Mouse (Mus musculus) heart, embryonic 12.5 days (tissue): ENCODE results near the gene Dennd1b. TPM values are rescaled to one million over a fixed set of nuclear protein-coding genes. Genes with fewer than 3 reads are reported as not detected.

Source experiments
- ATAC-seq: fragments of 200-750 bp; cut with Nextera tagmentation; 2 replicates; pipeline ENCODE4 v1.8.0; 2017; ENCODE audit warnings: moderate TSS enrichment, moderate library complexity; ENCODE audit not compliant: insufficient number of reproducible peaks, low FRiP score
- H3K27ac ChIP-seq: fragments of 300-500 bp; sonication (generic); 2 replicates; pipeline ENCODE4 v1.5.1; 2016; ENCODE audit warnings: mild to moderate bottlenecking, moderate library complexity; ENCODE audit not compliant: poor library complexity, severe bottlenecking
- H3K27me3 ChIP-seq: fragments of 300-500 bp; sonication (generic); replicated peaks from 2 replicates; pipeline ENCODE4 v1.6.1; 2016; ENCODE audit warnings: mild to moderate bottlenecking, moderate library complexity
- H3K36me3 ChIP-seq: fragments of 300-500 bp; sonication (generic); 2 replicates; pipeline ENCODE4 v1.6.1; 2016; ENCODE audit warnings: mild to moderate bottlenecking, moderate library complexity
- H3K4me1 ChIP-seq: fragments of 300-500 bp; sonication (generic); replicated peaks from 2 replicates; pipeline ENCODE4 v1.6.1; 2016; ENCODE audit warnings: mild to moderate bottlenecking
- H3K4me2 ChIP-seq: fragments of 300-500 bp; sonication (generic); 2 replicates; pipeline ENCODE4 v1.6.1; 2016; ENCODE audit warnings: mild to moderate bottlenecking, moderate library complexity
- H3K4me3 ChIP-seq: fragments of 300-500 bp; sonication (generic); 2 replicates; pipeline ENCODE4 v1.5.1; 2016; ENCODE audit warnings: mild to moderate bottlenecking
- H3K9ac ChIP-seq: fragments of 300-500 bp; sonication (generic); 2 replicates; pipeline ENCODE4 v1.6.1; 2016; ENCODE audit warnings: mild to moderate bottlenecking, moderate library complexity
- H3K9me3 ChIP-seq: fragments of 300-500 bp; sonication (generic); replicated peaks from 2 replicates; pipeline ENCODE4 v1.6.1; 2016; ENCODE audit warnings: mild to moderate bottlenecking, moderate library complexity
- WGBS: fragments of 180-500 bp; shearing (Covaris S2); methylation state at CpG from one replicate; pipeline ENCODE4 v1.1.7; 2016; 5-methylcytosine and 5-hydroxymethylcytosine counted together
- polyA plus RNA-seq: library from polyadenylated mRNA; unstranded; fragments of >200 nt; fragmentation: Nextera tagmentation; extraction: Ambion mirVana; gene quantifications from 2 replicates; pipeline ENCODE4 v1.2.1, GENCODE M21; 2016

The Dennd1b gene
- 13.0 and 13.9 TPM in 2 replicates for polyA plus RNA-seq

GRCm38 (mm10) chr1:138963161-138963867 lies at the start of gene Dennd1b:
Gene Dennd1b (plus strand): TSS chr1:138963435.
- H3K27me3 ChIP-seq = no peaks in the 10 kb centered on the region
- WGBS = 0% methylated on average over 45 of the region's 69 CpGs
- H3K27ac ChIP-seq = peak within 1 kb of the TSS; percentile 89
- H3K4me3 ChIP-seq = peak within 1 kb of the TSS; percentile 90
- H3K36me3 ChIP-seq = peaks cover 13% of the 10 kb centered on the region; the same call in 1 of the 2 replicates
- H3K9ac ChIP-seq = peak within 1 kb of the TSS; percentile 96
- peaks cover 22% of the 10 kb centered on the region for H3K4me1 ChIP-seq
- H3K9me3 ChIP-seq = no peaks in the 10 kb centered on the region
- peak; percentile 80 for ATAC-seq
- peak within 1 kb of the TSS; percentile 74 for H3K4me2 ChIP-seq

GRCm38 (mm10) chr1:138915596-138915995 lies 47.6 kb upstream of the Dennd1b start:
- WGBS = 89% methylated on average over 3 of the region's 3 CpGs
- Histone ChIP-seq H3K9ac (no peak overlapping the region), H3K4me2 (no peak overlapping the region), H3K27me3 (no peaks in the 10 kb centered on the region), H3K27ac (no peak overlapping the region), H3K36me3 (no peaks in the 10 kb centered on the region), H3K4me3 (no peak overlapping the region), H3K4me1 (peaks cover 16% of the 10 kb centered on the region), H3K9me3 (no peaks in the 10 kb centered on the region)
- ATAC-seq = no peak

GRCm38 (mm10) chr1:138919601-138920000 lies 43.6 kb upstream of the Dennd1b start:
- no peaks in the 10 kb centered on the region for H3K27me3 ChIP-seq
- no peak overlapping the region for H3K9ac ChIP-seq
- no peak overlapping the region for H3K4me2 ChIP-seq
- no peak overlapping the region for H3K27ac ChIP-seq
- peaks cover 8% of the 10 kb centered on the region; the same call in 1 of the 2 replicates for H3K4me1 ChIP-seq
- no peaks in the 10 kb centered on the region for H3K36me3 ChIP-seq
- 75% methylated on average over 5 of the region's 5 CpGs for WGBS
- no peak overlapping the region for H3K4me3 ChIP-seq
- H3K9me3 ChIP-seq = no peaks in the 10 kb centered on the region
- ATAC-seq = no peak

GRCm38 (mm10) chr1:138920082-138920481 lies 43.2 kb upstream of the Dennd1b start:
- Histone ChIP-seq H3K4me2 (no peak overlapping the region), H3K4me3 (no peak overlapping the region), H3K4me1 (peaks cover 8% of the 10 kb centered on the region; the same call in 1 of the 2 replicates), H3K27ac (no peak overlapping the region), H3K9me3 (no peaks in the 10 kb centered on the region), H3K36me3 (no peaks in the 10 kb centered on the region), H3K27me3 (no peaks in the 10 kb centered on the region), H3K9ac (no peak overlapping the region)
- ATAC-seq = no peak
- WGBS = 40% methylated on average over 3 of the region's 3 CpGs

GRCm38 (mm10) chr1:138920799-138921198 lies 42.4 kb upstream of the Dennd1b start:
- Histone ChIP-seq H3K27me3 (no peaks in the 10 kb centered on the region), H3K4me2 (no peak overlapping the region), H3K9ac (no peak overlapping the region), H3K36me3 (no peaks in the 10 kb centered on the region), H3K27ac (no peak overlapping the region), H3K9me3 (no peaks in the 10 kb centered on the region), H3K4me3 (no peak overlapping the region), H3K4me1 (peaks cover 8% of the 10 kb centered on the region; the same call in 1 of the 2 replicates)
- no peak for ATAC-seq
- WGBS = 52% methylated on average over 1 of the region's 1 CpGs

GRCm38 (mm10) chr1:138922886-138923285 lies 40.3 kb upstream of the Dennd1b start:
- H3K27ac ChIP-seq = no peak overlapping the region
- ATAC-seq = no peak
- WGBS = 81% methylated on average over 6 of the region's 6 CpGs

GRCm38 (mm10) chr1:138924282-138924681 lies 39.0 kb upstream of the Dennd1b start:
- Histone ChIP-seq H3K27me3 (no peaks in the 10 kb centered on the region), H3K4me3 (no peak overlapping the region), H3K4me1 (peaks cover 15% of the 10 kb centered on the region; the same call in 1 of the 2 replicates), H3K27ac (no peak overlapping the region), H3K9ac (no peak overlapping the region), H3K36me3 (no peaks in the 10 kb centered on the region), H3K4me2 (no peak overlapping the region), H3K9me3 (no peaks in the 10 kb centered on the region)
- 78% methylated on average over 2 of the region's 2 CpGs for WGBS
- ATAC-seq = no peak

More at GRCm38 (mm10) chr1:138922886-138923285, 40.3 kb upstream of the Dennd1b start:
- H3K27me3 ChIP-seq = no peaks in the 10 kb centered on the region
- H3K36me3 ChIP-seq = no peaks in the 10 kb centered on the region
- no peak overlapping the region for H3K4me2 ChIP-seq
- no peaks in the 10 kb centered on the region for H3K9me3 ChIP-seq
- H3K9ac ChIP-seq = no peak overlapping the region
- H3K4me3 ChIP-seq = no peak overlapping the region
- peaks cover 8% of the 10 kb centered on the region; the same call in 1 of the 2 replicates for H3K4me1 ChIP-seq

GRCm38 (mm10) chr1:138928671-138929483 lies 34.4 kb upstream of the Dennd1b start:
- no peak overlapping the region for H3K4me3 ChIP-seq
- no peaks in the 10 kb centered on the region for H3K36me3 ChIP-seq
- WGBS = 50% methylated on average over 11 of the region's 11 CpGs
- no peak overlapping the region for H3K9ac ChIP-seq
- H3K4me2 ChIP-seq = peak overlapping the region; percentile 16; the same call in 1 of the 2 replicates
- no peaks in the 10 kb centered on the region for H3K9me3 ChIP-seq
- ATAC-seq = peak; percentile 83
- H3K4me1 ChIP-seq = peaks cover 26% of the 10 kb centered on the region
- H3K27me3 ChIP-seq = no peaks in the 10 kb centered on the region
- H3K27ac ChIP-seq = peak overlapping the region; percentile 82

GRCm38 (mm10) chr1:138929985-138930384 lies 33.2 kb upstream of the Dennd1b start:
- H3K4me1 ChIP-seq = peaks cover 26% of the 10 kb centered on the region
- WGBS = 42% methylated on average over 3 of the region's 3 CpGs

GRCm38 (mm10) chr1:138930856-138931255 lies 32.4 kb upstream of the Dennd1b start:
- H3K27me3 ChIP-seq = no peaks in the 10 kb centered on the region
- peaks cover 26% of the 10 kb centered on the region for H3K4me1 ChIP-seq
- no peak overlapping the region for H3K9ac ChIP-seq
- no peaks in the 10 kb centered on the region for H3K9me3 ChIP-seq
- H3K27ac ChIP-seq = no peak overlapping the region
- 44% methylated on average over 3 of the region's 3 CpGs for WGBS
- H3K36me3 ChIP-seq = no peaks in the 10 kb centered on the region
- no peak overlapping the region for H3K4me3 ChIP-seq
- no peak overlapping the region for H3K4me2 ChIP-seq
- no peak for ATAC-seq

More at GRCm38 (mm10) chr1:138929985-138930384, 33.2 kb upstream of the Dennd1b start:
- Histone ChIP-seq H3K9me3 (no peaks in the 10 kb centered on the region), H3K9ac (no peak overlapping the region), H3K4me2 (no peak overlapping the region), H3K4me3 (no peak overlapping the region), H3K27ac (peak overlapping the region; percentile 48), H3K27me3 (no peaks in the 10 kb centered on the region), H3K36me3 (no peaks in the 10 kb centered on the region)
- ATAC-seq = no peak

GRCm38 (mm10) chr1:138936169-138936568 lies 27.1 kb upstream of the Dennd1b start:
- no peaks in the 10 kb centered on the region for H3K9me3 ChIP-seq
- ATAC-seq = no peak
- no peak overlapping the region for H3K27ac ChIP-seq
- H3K4me1 ChIP-seq = peaks cover 2% of the 10 kb centered on the region; the same call in 1 of the 2 replicates
- H3K9ac ChIP-seq = no peak overlapping the region
- no peaks in the 10 kb centered on the region for H3K36me3 ChIP-seq
- no peak overlapping the region for H3K4me2 ChIP-seq
- 78% methylated on average over 6 of the region's 6 CpGs for WGBS
- H3K27me3 ChIP-seq = no peaks in the 10 kb centered on the region
- H3K4me3 ChIP-seq = no peak overlapping the region
